Mouse (Mus musculus) urinary bladder, adult 18-20 months (tissue): ENCODE data around the gene Cenpc1.

ENCODE experiments used
- DNase-seq, 2 experiments: peaks; one replicate each; pipeline ENCODE4 v3.0.0; 2022; ENCODE audit warnings: low spot score in 2 of 2, mixed read lengths in 2 of 2

The Cenpc1 gene

GRCm38 (mm10) chr5:86065101-86065875 lies at the start of gene Cenpc1:
Gene Cenpc1, minus strand, starts transcription at chr5:86065583.
- DNase-seq: peak; percentile 96

- no peak for DNase-seq
Observed at GRCm38 (mm10) chr5:86113997-86114396, 48.6 kb upstream of the Cenpc1 start.

- no peak for DNase-seq
Observed at GRCm38 (mm10) chr5:86113037-86113436, 47.7 kb upstream of the Cenpc1 start.

GRCm38 (mm10) chr5:86111074-86111473 lies 45.7 kb upstream of the Cenpc1 start:
- DNase-seq: no peak

- no peak for DNase-seq
Observed at GRCm38 (mm10) chr5:86106610-86107009, 41.2 kb upstream of the Cenpc1 start.

GRCm38 (mm10) chr5:86102176-86102575 lies 36.8 kb upstream of the Cenpc1 start:
- no peak for DNase-seq

GRCm38 (mm10) chr5:86100621-86101020 lies 35.2 kb upstream of the Cenpc1 start:
- no peak for DNase-seq

- DNase-seq: no peak
Observed at GRCm38 (mm10) chr5:86098988-86099387, 33.6 kb upstream of the Cenpc1 start.

- DNase-seq: no peak
Observed at GRCm38 (mm10) chr5:86094754-86095153, 29.4 kb upstream of the Cenpc1 start.

GRCm38 (mm10) chr5:86086751-86087150 lies 21.4 kb upstream of the Cenpc1 start:
- no peak for DNase-seq

GRCm38 (mm10) chr5:86084979-86085378 lies 19.6 kb upstream of the Cenpc1 start:
- no peak for DNase-seq

- DNase-seq: no peak
Observed at GRCm38 (mm10) chr5:86083987-86084386, 18.6 kb upstream of the Cenpc1 start.

- DNase-seq: no peak
Observed at GRCm38 (mm10) chr5:86078720-86079334, 13.4 kb upstream of the Cenpc1 start.

GRCm38 (mm10) chr5:86072756-86073386 lies 7.5 kb upstream of the Cenpc1 start:
- no peak for DNase-seq

GRCm38 (mm10) chr5:86071538-86071937 lies 6.2 kb upstream of the Cenpc1 start, which contains the start of gene Stap1:
Gene Stap1, plus strand, starts transcription at chr5:86071746.
- DNase-seq: no peak

GRCm38 (mm10) chr5:86069121-86069520 lies 3.7 kb upstream of the Cenpc1 start:
- no peak for DNase-seq

GRCm38 (mm10) chr5:86068451-86068850 lies 3.1 kb upstream of the Cenpc1 start:
- DNase-seq: no peak

- DNase-seq: peak; percentile 83 to 90
Observed at GRCm38 (mm10) chr5:86066551-86066929, 1.2 kb upstream of the Cenpc1 start.

- DNase-seq: no peak
Observed at GRCm38 (mm10) chr5:86065876-86066550, 630 bp upstream of the Cenpc1 start.

- DNase-seq: no peak
Observed at GRCm38 (mm10) chr5:86063501-86063900, 1.9 kb downstream of the Cenpc1 start.

- no peak for DNase-seq
Observed at GRCm38 (mm10) chr5:86029820-86030219, 35.6 kb downstream of the Cenpc1 start.
